Mouse (Mus musculus): ENCODE results near the gene Gm128. TPM values are rescaled to one million over a fixed set of nuclear protein-coding genes. Genes with fewer than 3 reads are reported as not detected.
"Not testable (repeated sequence)": the region's sequence is repeated elsewhere in the genome, so short reads cannot be mapped to it uniquely, and the experiment has no call there.

Gene Gm128
- polyA plus RNA-seq, 1 experiment from 2014 or later: 0.12 TPM

DNA sequence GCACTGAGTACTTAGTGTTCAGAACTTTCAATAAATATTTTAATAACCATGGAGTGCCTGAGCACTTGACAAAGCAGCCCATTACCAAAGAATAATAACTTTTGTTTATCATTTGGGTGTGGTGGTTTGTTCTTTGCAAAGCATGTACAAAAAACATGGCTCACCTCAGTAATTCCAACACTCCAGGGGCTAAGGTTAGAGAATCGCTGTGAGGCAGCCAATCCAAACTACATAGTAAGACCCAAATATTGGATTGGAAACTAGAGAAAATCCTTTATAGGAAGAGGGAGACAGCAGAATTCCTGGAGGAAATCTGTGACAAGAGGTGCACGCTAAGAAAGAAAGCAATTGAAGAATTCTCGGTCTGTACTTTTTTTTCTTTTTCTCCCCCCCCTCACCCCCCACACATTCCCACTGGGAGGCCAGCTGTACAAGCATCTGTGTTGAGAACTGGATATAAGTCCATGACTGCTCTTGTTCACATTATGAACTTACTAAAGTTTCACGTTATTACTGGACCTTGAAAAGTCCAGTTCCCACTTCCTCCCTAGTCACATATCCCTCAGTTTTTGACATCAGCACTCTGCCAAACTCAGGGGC is 24.6 kb downstream of the Gm128 start:
- H3K9ac ChIP-seq: peak overlapping the region; percentile 92
- H3K4me1 ChIP-seq (replicated peaks): peaks cover 44% of the 10 kb centered on the region
- peak overlapping the region; percentile 84 for H3K4me2 ChIP-seq
- H3K4me3 ChIP-seq (replicated peaks): peak overlapping the region; percentile 91
- 12% methylated on average over 4 of the region's 4 CpGs for WGBS (ENCODE audit: insufficient replicate concordance)
- ATAC-seq (ENCODE audit: insufficient read depth): peak; percentile 3
- H3K27ac ChIP-seq (replicated peaks): peak overlapping the region; percentile 94
- H3K27me3 ChIP-seq: no peaks in the 10 kb centered on the region
- no peaks in the 10 kb centered on the region for H3K9me3 ChIP-seq (replicated peaks)
- peaks cover 42% of the 10 kb centered on the region for H3K36me3 ChIP-seq (replicated peaks)

DNA sequence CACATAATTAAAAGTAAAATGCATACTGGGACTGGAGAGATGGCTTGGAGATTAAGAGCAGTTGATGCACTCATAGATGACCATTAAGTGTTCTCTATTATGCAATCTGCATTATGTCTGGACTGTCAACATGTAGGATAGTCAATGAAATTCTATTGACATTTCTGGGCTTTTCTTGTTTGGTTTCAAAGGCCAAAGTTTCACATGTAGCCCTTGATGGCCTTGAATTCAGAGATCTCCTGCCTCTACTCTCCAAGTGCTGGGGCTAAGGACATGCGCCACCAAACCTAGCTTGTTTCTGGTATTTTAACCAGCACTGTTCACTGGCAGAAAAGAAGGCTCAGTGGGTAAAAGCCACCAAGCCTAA is 27.8 kb downstream of the Gm128 start:
- WGBS (ENCODE audit: insufficient replicate concordance): 83% methylated on average over 1 of the region's 1 CpGs
- H3K4me1 ChIP-seq (replicated peaks): peaks cover 42% of the 10 kb centered on the region
- no peaks in the 10 kb centered on the region for H3K9me3 ChIP-seq (replicated peaks)
- no peak overlapping the region for H3K4me3 ChIP-seq (replicated peaks)
- no peak for ATAC-seq (ENCODE audit: insufficient read depth)
- peak overlapping the region; percentile 75 for H3K27ac ChIP-seq (replicated peaks)
- H3K36me3 ChIP-seq (replicated peaks): peaks cover 72% of the 10 kb centered on the region
- no peak overlapping the region for H3K9ac ChIP-seq
- H3K4me2 ChIP-seq: no peak overlapping the region
- H3K27me3 ChIP-seq: no peaks in the 10 kb centered on the region

DNA sequence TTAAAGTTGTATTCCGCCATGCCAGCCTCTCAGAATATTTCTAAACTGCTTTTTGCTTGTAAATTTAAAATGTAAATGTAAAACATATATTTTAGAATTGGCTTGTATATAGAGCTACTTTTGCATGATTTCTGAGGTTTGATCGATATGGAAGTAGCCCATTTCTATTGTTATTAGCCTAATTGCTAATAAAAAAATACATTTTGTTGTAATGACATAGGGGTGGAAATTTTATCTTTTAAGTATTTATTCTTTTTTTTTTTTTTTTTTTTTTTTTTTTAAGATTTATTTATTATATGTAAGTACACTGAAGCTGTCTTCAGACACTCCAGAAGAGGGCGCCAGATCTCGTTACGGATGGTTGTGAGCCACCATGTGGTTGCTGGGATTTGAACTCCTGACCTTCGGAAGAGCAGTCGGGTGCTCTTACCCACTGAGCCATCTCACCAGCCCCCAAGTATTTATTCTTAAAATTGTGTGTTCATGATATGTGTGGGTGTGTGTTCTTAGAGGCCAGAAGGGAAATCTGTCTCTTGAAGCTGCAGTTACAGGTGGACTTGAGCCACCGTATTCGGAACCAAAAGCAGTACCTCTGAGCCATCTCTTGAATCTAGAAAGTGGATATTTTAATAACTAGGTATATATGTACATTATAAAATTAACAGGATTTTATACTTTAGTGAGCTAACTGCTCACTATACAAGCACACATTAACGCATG is 28.3 kb downstream of the Gm128 start:
- H3K9ac ChIP-seq; H3K4me3 ChIP-seq (replicated peaks); ATAC-seq (ENCODE audit: insufficient read depth); H3K27me3 ChIP-seq; H3K9me3 ChIP-seq (replicated peaks); H3K4me2 ChIP-seq: not testable (repeated sequence)
- H3K4me1 ChIP-seq (replicated peaks): peaks cover 36% of the 10 kb centered on the region
- 77% methylated on average over 9 of the region's 10 CpGs for WGBS (ENCODE audit: insufficient replicate concordance)
- 0 out of 2 replicates have a peak overlapping the region, but pooled peaks have one; percentile 14 for H3K27ac ChIP-seq (replicated peaks)
- H3K36me3 ChIP-seq (replicated peaks): peaks cover 77% of the 10 kb centered on the region

DNA sequence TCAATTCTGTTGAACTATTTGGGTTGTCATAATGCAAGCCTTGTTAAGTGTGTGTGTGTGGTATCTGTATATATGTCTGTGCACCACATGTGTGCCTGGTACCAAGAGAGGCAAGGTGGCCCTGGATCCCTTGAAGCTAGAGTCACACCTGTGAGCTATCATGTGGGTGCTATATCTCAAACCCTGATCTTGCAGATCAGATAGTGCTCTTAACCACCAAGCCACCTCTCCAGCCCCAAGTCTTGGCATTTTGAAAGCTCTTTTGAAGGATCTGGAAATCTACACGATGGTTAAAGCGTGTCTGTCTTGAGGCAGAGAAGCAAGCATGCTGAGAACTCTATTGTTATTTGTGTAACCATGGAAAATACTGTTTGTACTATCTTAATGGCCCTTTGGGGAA is 30.8 kb downstream of the Gm128 start:
- Histone ChIP-seq H3K9ac (no peak overlapping the region), H3K4me3 (replicated peaks) (no peak overlapping the region), H3K9me3 (replicated peaks) (no peaks in the 10 kb centered on the region), H3K36me3 (replicated peaks) (peaks cover 92% of the 10 kb centered on the region), H3K27ac (replicated peaks) (no peak overlapping the region), H3K4me2 (no peak overlapping the region), H3K27me3 (no peaks in the 10 kb centered on the region), H3K4me1 (replicated peaks) (peaks cover 20% of the 10 kb centered on the region)
- 79% methylated on average over 2 of the region's 2 CpGs for WGBS (ENCODE audit: insufficient replicate concordance)
- ATAC-seq (ENCODE audit: insufficient read depth): no peak

DNA sequence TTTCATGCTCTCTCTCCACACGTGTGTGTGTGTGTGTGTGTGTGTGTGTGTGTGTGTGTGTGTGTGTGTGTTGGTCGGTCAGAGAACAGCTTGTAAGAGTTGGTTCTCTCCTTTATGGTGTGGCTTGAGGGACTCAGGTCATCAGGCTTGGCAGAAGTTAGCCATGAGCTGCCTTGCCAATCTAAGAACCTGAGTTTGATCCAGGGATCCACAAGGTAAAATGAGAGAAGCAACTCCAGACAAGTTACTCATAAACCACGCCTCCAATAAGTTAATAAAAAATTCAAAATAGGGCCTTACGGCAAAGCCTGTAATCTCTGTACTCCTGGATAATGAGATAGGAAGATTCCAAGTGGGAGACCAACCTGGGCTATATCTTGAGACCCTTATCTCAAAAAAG is 33.1 kb downstream of the Gm128 start:
- H3K36me3 ChIP-seq (replicated peaks): peaks cover 92% of the 10 kb centered on the region
- H3K4me3 ChIP-seq (replicated peaks): no peak overlapping the region
- no peak overlapping the region for H3K9ac ChIP-seq
- 82% methylated on average over 4 of the region's 4 CpGs for whole genome bisulfite sequencing (ENCODE audit: insufficient replicate concordance)
- H3K27me3 ChIP-seq: no peaks in the 10 kb centered on the region
- peaks cover 7% of the 10 kb centered on the region for H3K4me1 ChIP-seq (replicated peaks)
- no peak overlapping the region for H3K27ac ChIP-seq (replicated peaks)
- no peak overlapping the region for H3K4me2 ChIP-seq
- H3K9me3 ChIP-seq (replicated peaks): no peaks in the 10 kb centered on the region
- no peak for ATAC-seq (ENCODE audit: insufficient read depth)

DNA sequence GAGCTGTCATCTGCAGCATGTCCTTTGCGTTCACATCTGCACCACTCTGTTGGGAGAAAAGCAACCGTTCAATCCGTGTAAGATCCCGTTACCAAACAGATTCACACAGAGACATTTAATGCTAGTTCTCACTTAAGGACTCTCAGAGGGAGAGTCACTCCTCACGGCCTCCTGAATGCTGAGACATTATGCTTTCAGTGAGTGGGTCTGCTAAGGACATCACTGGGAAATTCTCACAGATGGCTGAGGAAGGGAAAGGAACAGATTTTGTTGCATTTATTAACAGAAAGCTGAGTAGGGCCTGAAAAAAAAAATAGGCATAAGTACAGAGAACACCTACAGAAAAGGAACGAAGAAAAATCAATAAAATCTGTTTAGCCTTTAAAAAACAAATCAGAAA is 37.5 kb downstream of the Gm128 start:
- Histone ChIP-seq H3K36me3 (replicated peaks) (peaks cover 98% of the 10 kb centered on the region), H3K9ac (no peak overlapping the region), H3K27me3 (no peaks in the 10 kb centered on the region), H3K4me3 (replicated peaks) (no peak overlapping the region), H3K4me2 (no peak overlapping the region), H3K27ac (replicated peaks) (no peak overlapping the region), H3K4me1 (replicated peaks) (no peaks in the 10 kb centered on the region), H3K9me3 (replicated peaks) (no peaks in the 10 kb centered on the region)
- no peak for ATAC-seq (ENCODE audit: insufficient read depth)
- 89% methylated on average over 6 of the region's 6 CpGs for WGBS (ENCODE audit: insufficient replicate concordance)

DNA sequence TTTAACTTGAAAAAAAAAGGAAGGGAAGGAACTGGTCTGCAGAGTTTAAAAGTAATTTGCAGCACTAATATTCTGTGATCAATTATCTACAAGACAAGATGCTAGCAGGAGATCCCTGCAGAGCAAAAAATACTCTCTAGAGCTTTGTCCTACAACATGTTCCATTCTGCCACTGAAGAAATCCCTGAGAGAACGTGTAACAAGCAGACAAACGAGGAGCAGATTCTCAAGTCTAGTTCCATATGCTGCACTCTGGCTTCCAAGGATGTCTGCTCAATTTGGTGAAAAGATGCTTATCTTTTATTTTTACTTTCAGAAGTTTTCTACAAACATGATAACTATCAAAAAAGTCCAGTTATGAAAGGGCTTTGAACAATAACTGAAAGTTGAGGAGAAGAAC is 40.8 kb downstream of the Gm128 start:
- Histone ChIP-seq H3K4me3 (replicated peaks) (no peak overlapping the region), H3K4me1 (replicated peaks) (no peaks in the 10 kb centered on the region; the same call in 1 of the 2 replicates), H3K36me3 (replicated peaks) (peaks cover 98% of the 10 kb centered on the region), H3K4me2 (no peak overlapping the region), H3K27me3 (no peaks in the 10 kb centered on the region), H3K9ac (no peak overlapping the region), H3K27ac (replicated peaks) (no peak overlapping the region), H3K9me3 (replicated peaks) (no peaks in the 10 kb centered on the region)
- 82% methylated on average over 2 of the region's 2 CpGs for whole genome bisulfite sequencing (ENCODE audit: insufficient replicate concordance)
- ATAC-seq (ENCODE audit: insufficient read depth): no peak

DNA sequence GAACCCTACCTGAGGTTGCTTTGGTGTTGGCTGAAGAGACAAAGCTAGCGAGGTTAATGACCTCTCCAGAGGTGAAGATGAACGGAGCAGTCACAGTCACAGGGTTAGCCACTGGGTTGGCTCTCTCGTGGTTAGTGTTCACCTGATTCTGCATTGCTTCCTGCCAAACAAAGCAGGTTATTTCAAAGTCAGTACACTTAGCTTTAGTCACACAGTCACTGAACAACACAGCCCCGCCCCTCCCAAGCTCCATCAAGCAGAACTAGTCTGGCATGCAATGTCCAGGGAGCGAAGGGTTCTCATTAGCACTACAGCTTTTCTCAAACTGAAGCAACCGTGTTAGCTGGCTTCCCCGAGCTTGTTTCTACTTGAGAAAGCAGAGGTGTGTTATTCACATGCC is 41.3 kb downstream of the Gm128 start:
- Histone ChIP-seq H3K36me3 (replicated peaks) (peaks cover 98% of the 10 kb centered on the region), H3K27ac (replicated peaks) (no peak overlapping the region), H3K9me3 (replicated peaks) (no peaks in the 10 kb centered on the region), H3K4me1 (replicated peaks) (no peaks in the 10 kb centered on the region; the same call in 1 of the 2 replicates), H3K4me3 (replicated peaks) (no peak overlapping the region), H3K27me3 (no peaks in the 10 kb centered on the region), H3K4me2 (no peak overlapping the region), H3K9ac (no peak overlapping the region)
- ATAC-seq (ENCODE audit: insufficient read depth): no peak
- WGBS (ENCODE audit: insufficient replicate concordance): 81% methylated on average over 7 of the region's 7 CpGs

DNA sequence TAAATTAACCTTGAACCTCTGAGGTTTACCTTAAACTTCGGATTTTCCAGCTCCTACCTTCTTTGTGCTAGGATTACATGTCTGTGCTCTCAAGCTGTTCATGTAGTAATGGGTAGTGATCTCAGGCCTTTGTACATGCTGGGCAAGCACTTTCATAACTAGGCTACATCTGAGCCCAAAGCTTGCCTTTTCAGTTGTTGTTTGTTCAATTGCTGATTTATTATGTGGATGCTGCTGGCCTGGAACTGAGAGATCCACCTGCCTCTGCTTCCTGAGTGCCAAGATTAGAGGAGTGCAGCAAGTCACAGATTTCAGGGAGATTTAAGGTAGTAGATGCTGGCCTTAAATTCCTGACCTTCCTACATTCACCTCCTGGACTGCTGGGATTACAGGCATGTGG is 42.3 kb downstream of the Gm128 start:
- Histone ChIP-seq H3K4me2 (no peak overlapping the region), H3K36me3 (replicated peaks) (peaks cover 99% of the 10 kb centered on the region), H3K27ac (replicated peaks) (no peak overlapping the region), H3K27me3 (no peaks in the 10 kb centered on the region), H3K4me3 (replicated peaks) (no peak overlapping the region), H3K9ac (no peak overlapping the region), H3K4me1 (replicated peaks) (no peaks in the 10 kb centered on the region; the same call in 1 of the 2 replicates), H3K9me3 (replicated peaks) (no peaks in the 10 kb centered on the region)
- ATAC-seq (ENCODE audit: insufficient read depth): no peak
- WGBS (ENCODE audit: insufficient replicate concordance): 78% methylated on average over 1 of the region's 1 CpGs

DNA sequence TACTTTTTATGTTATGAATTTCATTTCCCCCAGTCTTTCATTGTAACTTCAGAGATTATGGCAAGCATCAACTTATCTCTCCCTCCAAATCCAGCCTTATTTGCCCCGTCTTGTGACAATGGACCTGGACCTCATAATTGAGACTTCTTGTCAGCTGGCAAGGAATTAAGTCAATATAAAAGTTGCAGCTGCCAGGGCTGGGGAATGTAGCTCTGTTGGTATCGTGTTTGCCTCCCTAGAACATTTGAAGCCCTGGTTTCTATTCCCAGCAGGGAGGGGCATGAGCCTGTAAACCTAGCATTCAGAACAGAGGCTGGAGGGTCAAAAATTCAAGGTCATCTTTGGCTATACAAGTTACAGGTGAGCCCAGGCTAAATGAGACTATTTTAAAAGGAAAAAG is 45.6 kb downstream of the Gm128 start:
- Histone ChIP-seq H3K36me3 (replicated peaks) (peaks cover 97% of the 10 kb centered on the region), H3K4me1 (replicated peaks) (no peaks in the 10 kb centered on the region; the same call in 1 of the 2 replicates), H3K9ac (no peak overlapping the region), H3K4me2 (no peak overlapping the region), H3K9me3 (replicated peaks) (no peaks in the 10 kb centered on the region), H3K4me3 (replicated peaks) (no peak overlapping the region), H3K27ac (replicated peaks) (no peak overlapping the region), H3K27me3 (no peaks in the 10 kb centered on the region)
- no peak for ATAC-seq (ENCODE audit: insufficient read depth)
- WGBS (ENCODE audit: insufficient replicate concordance): 83% methylated on average over 2 of the region's 2 CpGs

DNA sequence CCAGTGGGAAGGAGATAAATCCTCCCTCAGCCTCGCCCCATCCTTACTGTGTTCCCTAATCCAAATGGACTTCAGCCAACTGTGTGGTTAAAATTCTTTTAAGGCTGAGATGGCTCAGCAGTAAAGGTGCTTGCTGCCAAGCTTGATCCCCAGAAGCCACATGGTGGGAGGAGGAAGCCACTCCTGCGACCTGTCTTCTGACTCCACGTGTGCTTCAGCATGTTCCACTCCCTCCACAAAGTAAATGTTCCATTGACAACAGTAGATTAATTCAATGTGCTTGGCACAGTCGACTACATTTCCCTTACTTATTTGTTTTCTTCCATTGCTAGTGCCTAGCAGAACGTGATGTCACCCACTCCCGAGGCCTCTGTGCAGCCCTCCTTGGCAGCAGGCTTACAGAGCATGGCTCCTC is 46.7 kb downstream of the Gm128 start:
- H3K27me3 ChIP-seq: no peaks in the 10 kb centered on the region
- WGBS (ENCODE audit: insufficient replicate concordance): 83% methylated on average over 6 of the region's 6 CpGs
- H3K9ac ChIP-seq: no peak overlapping the region
- no peaks in the 10 kb centered on the region for H3K9me3 ChIP-seq (replicated peaks)
- H3K4me1 ChIP-seq (replicated peaks): no peaks in the 10 kb centered on the region; the same call in 1 of the 2 replicates
- H3K36me3 ChIP-seq (replicated peaks): peaks cover 97% of the 10 kb centered on the region
- H3K4me2 ChIP-seq: no peak overlapping the region
- no peak overlapping the region for H3K4me3 ChIP-seq (replicated peaks)
- H3K27ac ChIP-seq (replicated peaks): no peak overlapping the region
- no peak for ATAC-seq (ENCODE audit: insufficient read depth)

Measured in liver, embryonic 15.5 days (tissue).